Mouse (Mus musculus): ENCODE measurements around the gene Rabggta. TPM values are rescaled to one million over a fixed set of nuclear protein-coding genes. Genes with fewer than 3 reads are reported as not detected.

The Rabggta gene
- total and polyA plus RNA-seq, 3 experiments: 12.4 to 27.6 (median 15.2) TPM

- ATAC-seq (ENCODE audit: extremely low read depth, insufficient number of reproducible peaks, low FRiP score, poor library complexity, severe bottlenecking): no peak
- Histone ChIP-seq H3K36me3 (replicated peaks) (no peaks in the 10 kb centered on the region), H3K4me1 (ENCODE audit: insufficient read depth, low read depth, low read length) (peaks cover 2% of the 10 kb centered on the region; the same call in 1 of the 2 replicates), H3K27me3 (ENCODE audit: insufficient read depth, low read length) (peaks cover 7% of the 10 kb centered on the region; the same call in 1 of the 2 replicates), H3K9me3 (replicated peaks) (peaks cover 6% of the 10 kb centered on the region; the same call in 1 of the 2 replicates), H3K4me3 (ENCODE audit: low read depth, low read length) (no peak overlapping the region)
- no peak for DNase-seq (ENCODE audit: low spot score)
- TF ChIP-seq GATA1 (IDR thresholded peaks at IDR 0.05; ENCODE audit: borderline replicate concordance, low read length): no peak
- TF ChIP-seq GATA2 (IDR thresholded peaks at IDR 0.05; ENCODE audit: borderline replicate concordance, low read depth, low read length): no peak
- TF ChIP-seq CTCF (IDR thresholded peaks at IDR 0.05; ENCODE audit: low read depth, low read length): no peak
- no peak for TF ChIP-seq POLR2AphosphoS5 (IDR thresholded peaks at IDR 0.05; ENCODE audit: insufficient replicate concordance, low read depth, low read length)
- no peak for TF ChIP-seq TAL1 (conservative IDR thresholded peaks at IDR 0.05; ENCODE audit: low read depth, low read length)
Observed at GRCm38 (mm10) chr14:55689433-55689832, 32.6 kb downstream of the Rabggta start.

GRCm38 (mm10) chr14:55682118-55682493 is 40.0 kb downstream of the Rabggta start:
- Histone ChIP-seq H3K4me1 (ENCODE audit: insufficient read depth, low read depth, low read length) (peaks cover 34% of the 10 kb centered on the region), H3K9me3 (replicated peaks) (no peaks in the 10 kb centered on the region), H3K4me3 (ENCODE audit: low read depth, low read length) (peak overlapping the region; percentile 87), H3K27me3 (ENCODE audit: insufficient read depth, low read length) (0 out of 2 replicates have a peak, but pooled peaks cover 3% of the 10 kb centered on the region), H3K36me3 (replicated peaks) (peaks cover 40% of the 10 kb centered on the region)
- TF ChIP-seq POLR2AphosphoS5 (IDR thresholded peaks at IDR 0.05; ENCODE audit: insufficient replicate concordance, low read depth, low read length): no peak
- no peak for TF ChIP-seq TAL1 (conservative IDR thresholded peaks at IDR 0.05; ENCODE audit: low read depth, low read length)
- ATAC-seq (ENCODE audit: extremely low read depth, insufficient number of reproducible peaks, low FRiP score, poor library complexity, severe bottlenecking) (no peak), DNase-seq (ENCODE audit: low spot score) (no peak)

GRCm38 (mm10) chr14:55681160-55682117 is 40.6 kb downstream of the Rabggta start, which contains the start of gene Tinf2:
TSS of gene Tinf2 (minus strand) at chr14:55681820.
- peak; percentile 95 for ATAC-seq (ENCODE audit: extremely low read depth, insufficient number of reproducible peaks, low FRiP score, poor library complexity, severe bottlenecking)

GRCm38 (mm10) chr14:55677615-55678014 is 44.4 kb downstream of the Rabggta start:
- H3K9me3 ChIP-seq (replicated peaks): no peaks in the 10 kb centered on the region
- H3K27me3 ChIP-seq (ENCODE audit: insufficient read depth, low read length): no peaks in the 10 kb centered on the region
- ATAC-seq (ENCODE audit: extremely low read depth, insufficient number of reproducible peaks, low FRiP score, poor library complexity, severe bottlenecking) (no peak), DNase-seq (ENCODE audit: low spot score) (no peak)
- H3K4me1 ChIP-seq (ENCODE audit: insufficient read depth, low read depth, low read length): peaks cover 45% of the 10 kb centered on the region
- TF ChIP-seq CTCF (IDR thresholded peaks at IDR 0.05; ENCODE audit: low read depth, low read length): no peak
- no peak for TF ChIP-seq TAL1 (conservative IDR thresholded peaks at IDR 0.05; ENCODE audit: low read depth, low read length)
- no peak overlapping the region for H3K4me3 ChIP-seq (ENCODE audit: low read depth, low read length)
- peaks cover 69% of the 10 kb centered on the region for H3K36me3 ChIP-seq (replicated peaks)

More at GRCm38 (mm10) chr14:55681160-55682117, 40.6 kb downstream of the Rabggta start, which contains the start of gene Tinf2:
- Histone ChIP-seq H3K27me3 (ENCODE audit: insufficient read depth, low read length) (no peaks in the 10 kb centered on the region), H3K4me3 (ENCODE audit: low read depth, low read length) (peak within 1 kb of the TSS; percentile 87), H3K36me3 (replicated peaks) (peaks cover 47% of the 10 kb centered on the region), H3K4me1 (ENCODE audit: insufficient read depth, low read depth, low read length) (peaks cover 34% of the 10 kb centered on the region), H3K9me3 (replicated peaks) (no peaks in the 10 kb centered on the region)
- DNase-seq (ENCODE audit: low spot score): peak; percentile 88
- TF ChIP-seq POLR2AphosphoS5 (IDR thresholded peaks at IDR 0.05; ENCODE audit: insufficient replicate concordance, low read depth, low read length) (no peak), TAL1 (conservative IDR thresholded peaks at IDR 0.05; ENCODE audit: low read depth, low read length) (no peak), GATA2 (IDR thresholded peaks at IDR 0.05; ENCODE audit: borderline replicate concordance, low read depth, low read length) (no peak), GATA1 (IDR thresholded peaks at IDR 0.05; ENCODE audit: borderline replicate concordance, low read length) (no peak), CTCF (IDR thresholded peaks at IDR 0.05; ENCODE audit: low read depth, low read length) (no peak)

- Histone ChIP-seq H3K4me1 (ENCODE audit: insufficient read depth, low read depth, low read length) (peaks cover 41% of the 10 kb centered on the region), H3K9me3 (replicated peaks) (no peaks in the 10 kb centered on the region), H3K36me3 (replicated peaks) (peaks cover 61% of the 10 kb centered on the region), H3K4me3 (ENCODE audit: low read depth, low read length) (peak overlapping the region; percentile 76), H3K27me3 (ENCODE audit: insufficient read depth, low read length) (no peaks in the 10 kb centered on the region)
- ATAC-seq (ENCODE audit: extremely low read depth, insufficient number of reproducible peaks, low FRiP score, poor library complexity, severe bottlenecking) (no peak), DNase-seq (ENCODE audit: low spot score) (no peak)
- TF ChIP-seq TAL1 (conservative IDR thresholded peaks at IDR 0.05; ENCODE audit: low read depth, low read length) (no peak), CTCF (IDR thresholded peaks at IDR 0.05; ENCODE audit: low read depth, low read length) (no peak), GATA1 (IDR thresholded peaks at IDR 0.05; ENCODE audit: borderline replicate concordance, low read length) (no peak), POLR2AphosphoS5 (IDR thresholded peaks at IDR 0.05; ENCODE audit: insufficient replicate concordance, low read depth, low read length) (no peak), GATA2 (IDR thresholded peaks at IDR 0.05; ENCODE audit: borderline replicate concordance, low read depth, low read length) (no peak)
Observed at GRCm38 (mm10) chr14:55672741-55673060, 49.4 kb downstream of the Rabggta start.

- peaks cover 55% of the 10 kb centered on the region for H3K36me3 ChIP-seq (replicated peaks)
- peak within 1 kb of the TSS; percentile 76 for H3K4me3 ChIP-seq (ENCODE audit: low read depth, low read length)
- TF ChIP-seq POLR2AphosphoS5 (IDR thresholded peaks at IDR 0.05; ENCODE audit: insufficient replicate concordance, low read depth, low read length) (peak; percentile 82; the same call in 1 of the 2 replicates), CTCF (IDR thresholded peaks at IDR 0.05; ENCODE audit: low read depth, low read length) (no peak), GATA1 (IDR thresholded peaks at IDR 0.05; ENCODE audit: borderline replicate concordance, low read length) (no peak), TAL1 (conservative IDR thresholded peaks at IDR 0.05; ENCODE audit: low read depth, low read length) (no peak), GATA2 (IDR thresholded peaks at IDR 0.05; ENCODE audit: borderline replicate concordance, low read depth, low read length) (no peak)
Observed at GRCm38 (mm10) chr14:55671833-55672740, 50.0 kb downstream of the Rabggta start, which contains the start of the genes Gmpr2 and Nedd8. TSS of gene Gmpr2 (plus strand) at chr14:55671941. TSS of gene Nedd8 (minus strand) at chr14:55672124.

More at GRCm38 (mm10) chr14:55671833-55672740, 50.0 kb downstream of the Rabggta start, which contains the start of the genes Gmpr2 and Nedd8:
- ATAC-seq (ENCODE audit: extremely low read depth, insufficient number of reproducible peaks, low FRiP score, poor library complexity, severe bottlenecking): peak; percentile 95
- no peaks in the 10 kb centered on the region for H3K27me3 ChIP-seq (ENCODE audit: insufficient read depth, low read length)
- DNase-seq (ENCODE audit: low spot score): peak; percentile 66
- peaks cover 41% of the 10 kb centered on the region for H3K4me1 ChIP-seq (ENCODE audit: insufficient read depth, low read depth, low read length)
- no peaks in the 10 kb centered on the region for H3K9me3 ChIP-seq (replicated peaks)

All from G1E (cell line).